Mouse (Mus musculus): ENCODE data around the gene Clhc1. TPM values are rescaled to one million over a fixed set of nuclear protein-coding genes. Genes with fewer than 3 reads are reported as not detected.

The Clhc1 gene
- 0.15 and 0.29 TPM in 2 replicates for polyA plus RNA-seq (2016; fragmentation: Nextera tagmentation; extraction: Ambion mirVana)

- H3K4me1 ChIP-seq: peaks cover 14% of the 10 kb centered on the region
- peak within 1 kb of the TSS; percentile 63 for H3K4me3 ChIP-seq
- peak within 1 kb of the TSS; percentile 71 for H3K4me2 ChIP-seq (replicated peaks)
- H3K27ac ChIP-seq: 0 out of 2 replicates have a peak within 1 kb of the TSS, but pooled peaks have one; percentile 42
- no peaks in the 10 kb centered on the region for H3K9me3 ChIP-seq
- WGBS: under 1% methylated on average over 46 of the region's 46 CpGs
- H3K36me3 ChIP-seq: peaks cover 29% of the 10 kb centered on the region
- H3K27me3 ChIP-seq (replicated peaks): no peaks in the 10 kb centered on the region
- peak within 1 kb of the TSS; percentile 76 for H3K9ac ChIP-seq
- ATAC-seq (ENCODE audit: low FRiP score, low read depth): peak; percentile 98
Observed at GRCm38 (mm10) chr11:29547752-29548503, at the start of gene Clhc1, which contains the start of gene Rps27a. Clhc1 (plus strand) TSS chr11:29547950. Rps27a (minus strand) TSS chr11:29548109.

DNA sequence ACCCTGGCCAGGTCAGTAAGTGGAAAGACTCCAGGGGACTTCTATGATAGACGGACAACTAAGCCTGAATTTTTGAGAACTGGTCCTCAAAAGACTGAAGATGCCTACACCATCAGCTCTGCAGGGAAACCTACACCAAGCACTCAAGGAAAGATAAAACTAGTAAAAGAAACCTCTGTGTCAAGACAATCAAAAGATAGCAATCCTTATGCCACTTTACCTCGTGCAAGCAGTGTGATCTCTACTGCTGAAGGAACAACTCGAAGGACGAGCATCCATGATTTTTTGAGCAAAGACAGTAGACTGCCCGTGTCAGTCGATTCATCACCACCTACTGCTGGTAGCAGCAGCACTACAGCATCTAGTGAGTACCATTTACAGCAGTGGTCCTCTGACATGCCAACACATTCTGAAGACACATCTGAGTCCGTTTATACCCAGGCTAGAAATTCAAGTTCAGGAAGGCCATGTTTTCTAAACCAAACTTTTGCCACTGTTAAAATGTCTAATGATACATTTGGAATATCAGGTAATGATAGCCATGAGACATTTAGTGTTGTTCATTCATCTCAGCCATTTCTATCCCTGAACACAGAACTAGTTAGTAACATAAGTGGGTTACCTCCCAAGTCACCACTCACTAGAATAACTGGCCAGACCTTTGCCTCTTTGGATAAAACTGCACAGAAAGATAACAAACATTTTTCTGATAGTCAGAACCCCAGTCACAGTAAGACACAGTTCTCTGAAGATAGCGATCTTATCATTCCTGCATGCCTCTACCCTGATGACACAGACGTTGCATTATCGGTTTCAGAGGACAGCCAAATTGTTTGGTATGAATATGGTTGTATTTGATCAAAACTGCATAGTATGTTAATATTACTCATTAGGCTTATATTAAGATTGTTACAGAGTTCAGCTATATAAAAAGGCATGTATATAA is 43.5 kb upstream of the Clhc1 start:
- H3K27me3 ChIP-seq (replicated peaks): no peaks in the 10 kb centered on the region
- no peak overlapping the region for H3K9ac ChIP-seq
- H3K4me2 ChIP-seq (replicated peaks): no peak overlapping the region
- no peaks in the 10 kb centered on the region for H3K4me1 ChIP-seq
- no peak for ATAC-seq (ENCODE audit: low FRiP score, low read depth)
- H3K27ac ChIP-seq: no peak overlapping the region
- H3K9me3 ChIP-seq: no peaks in the 10 kb centered on the region
- no peak overlapping the region for H3K4me3 ChIP-seq
- H3K36me3 ChIP-seq: peaks cover 26% of the 10 kb centered on the region
- WGBS: 94% methylated on average over 10 of the region's 10 CpGs

- no peak overlapping the region for H3K4me3 ChIP-seq
- WGBS: over 99% methylated on average over 2 of the region's 2 CpGs
- ATAC-seq (ENCODE audit: low FRiP score, low read depth): no peak
- no peak overlapping the region for H3K4me2 ChIP-seq (replicated peaks)
- no peak overlapping the region for H3K9ac ChIP-seq
- H3K27me3 ChIP-seq (replicated peaks): no peaks in the 10 kb centered on the region
- H3K4me1 ChIP-seq: no peaks in the 10 kb centered on the region
- H3K9me3 ChIP-seq: no peaks in the 10 kb centered on the region
- peaks cover 21% of the 10 kb centered on the region for H3K36me3 ChIP-seq
- H3K27ac ChIP-seq: no peak overlapping the region
Observed at GRCm38 (mm10) chr11:29504899-29505625, 42.7 kb upstream of the Clhc1 start.

- H3K27ac ChIP-seq: no peak overlapping the region
- no peak overlapping the region for H3K9ac ChIP-seq
- H3K36me3 ChIP-seq: peaks cover 10% of the 10 kb centered on the region
- H3K4me3 ChIP-seq: no peak overlapping the region
- H3K4me1 ChIP-seq: no peaks in the 10 kb centered on the region
- no peaks in the 10 kb centered on the region for H3K9me3 ChIP-seq
- no peak for ATAC-seq (ENCODE audit: low FRiP score, low read depth)
- H3K4me2 ChIP-seq (replicated peaks): no peak overlapping the region
- WGBS: 100% methylated on average over 1 of the region's 1 CpGs
- no peaks in the 10 kb centered on the region for H3K27me3 ChIP-seq (replicated peaks)
Observed at GRCm38 (mm10) chr11:29509421-29509820, 38.3 kb upstream of the Clhc1 start.

- H3K9me3 ChIP-seq: no peaks in the 10 kb centered on the region
- no peak overlapping the region for H3K4me2 ChIP-seq (replicated peaks)
- no peaks in the 10 kb centered on the region for H3K27me3 ChIP-seq (replicated peaks)
- no peak overlapping the region for H3K27ac ChIP-seq
- H3K9ac ChIP-seq: no peak overlapping the region
- ATAC-seq (ENCODE audit: low FRiP score, low read depth): no peak
- H3K36me3 ChIP-seq: peaks cover 8% of the 10 kb centered on the region; the same call in 1 of the 2 replicates
- H3K4me3 ChIP-seq: no peak overlapping the region
- WGBS: 95% methylated on average over 4 of the region's 4 CpGs
- no peaks in the 10 kb centered on the region for H3K4me1 ChIP-seq
Observed at GRCm38 (mm10) chr11:29512818-29513535, 34.8 kb upstream of the Clhc1 start.

GRCm38 (mm10) chr11:29514325-29514681 is 33.4 kb upstream of the Clhc1 start:
- Histone ChIP-seq H3K27me3 (replicated peaks) (no peaks in the 10 kb centered on the region), H3K4me2 (replicated peaks) (peak overlapping the region; percentile 69), H3K27ac (no peak overlapping the region), H3K36me3 (peaks cover 8% of the 10 kb centered on the region; the same call in 1 of the 2 replicates), H3K4me3 (peak overlapping the region; percentile 48), H3K9me3 (no peaks in the 10 kb centered on the region), H3K4me1 (no peaks in the 10 kb centered on the region), H3K9ac (peak overlapping the region; percentile 56)
- 25% methylated on average over 10 of the region's 10 CpGs for WGBS
- ATAC-seq (ENCODE audit: low FRiP score, low read depth): no peak

DNA sequence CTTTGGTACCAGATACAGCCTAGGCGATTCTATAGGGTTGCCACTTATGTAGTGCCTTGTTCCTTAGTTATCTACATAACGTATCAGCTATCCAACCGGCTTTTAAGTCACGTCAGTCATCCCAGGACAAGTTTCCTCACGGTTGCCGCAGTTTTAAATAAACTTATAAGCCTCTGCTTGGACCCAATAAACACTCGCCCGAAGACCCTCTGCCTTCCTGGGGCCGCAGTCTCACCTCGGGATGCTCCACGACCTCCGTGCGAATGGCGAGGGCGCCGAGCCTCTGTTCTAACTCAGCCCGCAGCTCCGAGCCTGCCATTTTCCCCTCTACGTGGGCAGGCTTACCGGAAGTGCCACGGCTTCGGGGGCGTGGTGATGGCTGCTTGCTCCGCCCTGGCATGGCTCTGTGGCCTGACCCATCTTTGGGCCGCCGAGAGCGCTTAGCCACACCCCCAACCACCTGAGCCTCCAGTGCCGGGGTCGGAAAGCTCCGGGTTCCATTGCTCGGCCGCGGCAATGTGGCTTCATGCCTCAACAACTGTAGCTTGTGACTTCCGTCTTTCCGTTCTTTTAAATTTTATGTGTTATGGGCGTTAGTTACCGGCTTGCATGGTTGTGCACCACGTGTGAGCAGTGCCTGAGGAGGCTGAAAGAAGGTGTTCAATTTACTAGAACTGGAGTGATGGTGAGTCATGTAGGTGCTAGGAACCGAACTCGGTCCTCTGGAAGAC is 32.9 kb upstream of the Clhc1 start, which contains the start of gene Prorsd1:
TSS of gene Prorsd1 (minus strand) at position 352 of the 731 bp plus-strand sequence.
- WGBS: 4% methylated on average over 40 of the region's 40 CpGs
- peak within 1 kb of the TSS; percentile 69 for H3K4me2 ChIP-seq (replicated peaks)
- H3K9me3 ChIP-seq: no peaks in the 10 kb centered on the region
- ATAC-seq (ENCODE audit: low FRiP score, low read depth): peak; percentile 99
- H3K9ac ChIP-seq: peak within 1 kb of the TSS; percentile 56
- H3K27me3 ChIP-seq (replicated peaks): no peaks in the 10 kb centered on the region
- no peak within 1 kb of the TSS for H3K27ac ChIP-seq
- no peaks in the 10 kb centered on the region for H3K4me1 ChIP-seq
- peak within 1 kb of the TSS; percentile 48 for H3K4me3 ChIP-seq
- peaks cover 8% of the 10 kb centered on the region; the same call in 1 of the 2 replicates for H3K36me3 ChIP-seq

- Histone ChIP-seq H3K4me2 (replicated peaks) (peak within 1 kb of the TSS; percentile 65), H3K9me3 (no peaks in the 10 kb centered on the region), H3K27me3 (replicated peaks) (no peaks in the 10 kb centered on the region), H3K9ac (peak within 1 kb of the TSS; percentile 75), H3K27ac (peak within 1 kb of the TSS; percentile 38; the same call in 1 of the 2 replicates), H3K4me1 (peaks cover 4% of the 10 kb centered on the region; the same call in 1 of the 2 replicates), H3K4me3 (peak within 1 kb of the TSS; percentile 72), H3K36me3 (peaks cover 7% of the 10 kb centered on the region)
- 4% methylated on average over 47 of the region's 47 CpGs for WGBS
- peak; percentile 98 for ATAC-seq (ENCODE audit: low FRiP score, low read depth)
Observed at GRCm38 (mm10) chr11:29525988-29526794, 21.6 kb upstream of the Clhc1 start, which contains the start of gene Mtif2. Mtif2 (plus strand) TSS chr11:29526408.

GRCm38 (mm10) chr11:29538201-29538600 is 9.5 kb upstream of the Clhc1 start:
- no peaks in the 10 kb centered on the region for H3K9me3 ChIP-seq
- no peak overlapping the region for H3K4me3 ChIP-seq
- H3K27me3 ChIP-seq (replicated peaks): no peaks in the 10 kb centered on the region
- H3K36me3 ChIP-seq: peaks cover 48% of the 10 kb centered on the region
- no peak overlapping the region for H3K4me2 ChIP-seq (replicated peaks)
- 93% methylated on average over 1 of the region's 1 CpGs for WGBS
- no peak for ATAC-seq (ENCODE audit: low FRiP score, low read depth)
- no peak overlapping the region for H3K27ac ChIP-seq
- H3K4me1 ChIP-seq: no peaks in the 10 kb centered on the region
- H3K9ac ChIP-seq: no peak overlapping the region

Data from neural tube, embryonic 12.5 days (tissue).